Mouse (Mus musculus): ENCODE data around the gene Hfe. TPM values are rescaled to one million over a fixed set of nuclear protein-coding genes. Genes with fewer than 3 reads are reported as not detected.
"Not testable (repeated sequence)": the region's sequence is repeated elsewhere in the genome, so short reads cannot be mapped to it uniquely, and the experiment has no call there.

The Hfe gene
- polyA plus RNA-seq, 1 experiment from 2014 or later: 7.7 TPM

DNA sequence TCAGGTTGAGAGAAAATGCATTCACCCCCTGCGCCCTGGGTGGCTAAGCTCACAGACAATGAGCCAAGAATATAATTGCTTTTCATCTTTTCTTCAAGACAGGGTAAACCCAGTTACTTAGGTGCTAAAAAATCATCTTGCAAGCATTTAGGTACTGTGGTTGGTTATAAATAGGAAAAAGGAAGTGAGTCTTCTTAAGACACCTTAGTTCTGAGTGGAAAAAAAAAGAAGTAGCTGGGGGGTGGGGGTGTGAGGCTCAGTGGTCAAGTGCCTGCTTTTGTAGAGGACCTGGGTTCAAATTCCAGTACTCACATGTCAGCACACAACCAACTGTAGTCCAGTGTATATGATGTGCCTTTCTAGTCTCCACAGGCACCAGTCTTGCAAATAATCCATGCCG is 21.7 kb downstream of the Hfe start:
- no peaks in the 10 kb centered on the region for H3K27me3 ChIP-seq
- no peaks in the 10 kb centered on the region for H3K9me3 ChIP-seq (replicated peaks)
- no peaks in the 10 kb centered on the region for H3K36me3 ChIP-seq
- 95% methylated on average over 2 of the region's 2 CpGs for WGBS
- ATAC-seq (replicated peaks; ENCODE audit: low FRiP score): no peak
- H3K27ac ChIP-seq: no peak overlapping the region
- no peak overlapping the region for H3K4me3 ChIP-seq (replicated peaks)
- H3K4me2 ChIP-seq: no peak overlapping the region
- H3K4me1 ChIP-seq: peaks cover 10% of the 10 kb centered on the region; the same call in 1 of the 2 replicates
- H3K9ac ChIP-seq: no peak overlapping the region

DNA sequence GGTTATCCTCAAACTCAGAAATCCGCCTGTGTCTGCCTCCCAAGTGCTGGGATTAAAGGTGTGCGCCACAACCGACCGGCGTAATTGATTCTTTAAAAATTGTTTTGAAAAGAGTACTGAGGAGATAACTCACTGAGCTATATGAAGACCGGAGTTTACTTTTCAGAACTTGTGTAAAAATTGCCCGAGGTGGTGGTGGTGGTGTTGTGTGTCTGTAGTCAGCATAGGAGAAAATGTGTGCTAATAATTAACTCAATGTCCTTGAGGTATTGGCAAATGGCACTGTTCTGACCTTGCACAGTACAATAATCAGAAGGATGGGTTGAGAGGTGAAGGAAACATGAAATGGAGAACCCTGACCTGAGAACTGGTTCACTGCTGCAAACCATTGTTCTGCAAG is 22.7 kb downstream of the Hfe start:
- H3K36me3 ChIP-seq: no peaks in the 10 kb centered on the region
- no peaks in the 10 kb centered on the region for H3K27me3 ChIP-seq
- WGBS: 86% methylated on average over 7 of the region's 7 CpGs
- H3K4me1 ChIP-seq: peaks cover 13% of the 10 kb centered on the region
- ATAC-seq (replicated peaks; ENCODE audit: low FRiP score): no peak
- no peak overlapping the region for H3K27ac ChIP-seq
- H3K4me2 ChIP-seq: no peak overlapping the region
- H3K9ac ChIP-seq: no peak overlapping the region
- no peak overlapping the region for H3K4me3 ChIP-seq (replicated peaks)
- no peaks in the 10 kb centered on the region for H3K9me3 ChIP-seq (replicated peaks)

DNA sequence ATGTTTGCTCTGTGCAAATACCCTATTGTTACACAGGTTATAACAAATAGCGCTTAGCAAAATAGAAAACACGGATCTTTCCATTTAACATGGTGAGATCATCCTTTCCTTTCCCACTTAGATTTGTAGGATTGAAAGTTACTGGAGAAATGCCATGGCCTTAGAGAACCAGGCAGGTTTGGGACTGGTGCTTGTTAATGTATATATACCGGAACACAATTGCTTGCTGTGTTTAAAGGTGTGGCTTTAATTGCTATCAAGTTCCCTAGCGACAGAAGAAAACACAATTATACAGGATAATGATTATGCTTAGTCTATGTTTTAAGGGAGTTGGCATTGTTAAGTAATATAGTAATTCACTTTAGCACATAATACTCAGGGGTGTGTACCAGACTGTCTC is 23.5 kb downstream of the Hfe start:
- Histone ChIP-seq H3K9me3 (replicated peaks) (no peaks in the 10 kb centered on the region), H3K4me3 (replicated peaks) (no peak overlapping the region), H3K4me2 (no peak overlapping the region), H3K4me1 (peaks cover 20% of the 10 kb centered on the region), H3K27ac (no peak overlapping the region), H3K36me3 (no peaks in the 10 kb centered on the region), H3K27me3 (no peaks in the 10 kb centered on the region), H3K9ac (no peak overlapping the region)
- ATAC-seq (replicated peaks; ENCODE audit: low FRiP score): no peak
- 77% methylated on average over 4 of the region's 4 CpGs for whole genome bisulfite sequencing

DNA sequence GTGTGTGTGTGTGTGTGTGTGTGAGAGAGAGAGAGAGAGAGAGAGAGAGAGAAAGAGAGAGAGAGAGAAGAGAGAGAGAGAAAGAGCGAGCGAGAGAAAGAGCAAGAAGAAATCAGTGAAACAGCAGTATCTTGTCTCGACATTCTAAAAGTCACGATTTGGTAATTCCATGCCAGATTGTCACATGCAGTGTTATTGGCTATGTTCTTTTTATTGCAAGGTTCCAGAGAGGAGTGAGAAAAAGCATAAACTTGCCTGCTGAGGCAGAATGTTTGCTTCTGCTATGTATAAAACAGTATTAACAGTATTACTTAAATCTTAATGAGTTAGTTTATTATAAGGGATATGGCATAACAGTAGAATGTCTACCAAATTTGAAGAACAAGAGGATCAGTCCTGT is 24.7 kb downstream of the Hfe start:
- Histone ChIP-seq H3K9ac (peak overlapping the region; percentile 52), H3K4me1 (peaks cover 22% of the 10 kb centered on the region), H3K36me3 (no peaks in the 10 kb centered on the region), H3K4me3 (replicated peaks) (peak overlapping the region; percentile 50), H3K27ac (peak overlapping the region; percentile 99), H3K27me3 (no peaks in the 10 kb centered on the region), H3K4me2 (peak overlapping the region; percentile 63), H3K9me3 (replicated peaks) (no peaks in the 10 kb centered on the region)
- 26% methylated on average over 4 of the region's 4 CpGs for WGBS
- no peak for ATAC-seq (replicated peaks; ENCODE audit: low FRiP score)

DNA sequence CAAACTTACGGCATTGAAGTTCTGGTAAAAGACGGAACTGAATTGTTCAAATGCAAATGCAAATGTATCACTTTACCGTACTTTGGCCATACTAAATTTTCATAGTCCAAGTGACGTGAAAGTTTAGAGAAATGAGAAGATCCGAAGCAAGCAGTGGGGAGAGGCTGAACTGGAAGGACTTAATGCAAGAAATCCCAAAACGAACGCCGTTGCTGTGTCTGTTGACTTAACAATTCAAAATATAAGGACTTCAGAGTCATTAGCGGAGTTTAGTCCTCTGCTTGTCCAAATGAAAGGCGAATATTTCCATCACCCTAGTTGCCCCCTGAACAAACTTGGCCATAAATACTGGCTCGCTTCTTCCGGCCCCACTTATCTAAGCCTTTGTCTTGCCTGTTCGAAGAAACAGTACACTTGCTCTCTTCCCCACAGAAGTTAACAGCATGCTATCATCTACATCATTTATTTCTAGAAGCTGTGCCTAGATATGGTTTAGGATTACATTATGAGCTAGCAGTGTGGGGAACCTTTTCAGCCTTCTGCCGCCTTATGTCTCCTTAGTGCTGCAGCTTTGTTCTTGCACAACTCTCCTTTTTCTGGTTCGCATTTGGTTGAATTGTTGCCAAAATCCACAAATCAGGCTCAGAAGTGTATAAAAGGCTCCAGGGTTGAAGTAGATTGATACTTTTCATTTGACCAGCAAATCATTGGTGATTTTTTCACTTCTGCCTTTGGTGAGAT is 25.4 kb downstream of the Hfe start:
- H3K36me3 ChIP-seq: no peaks in the 10 kb centered on the region
- ATAC-seq (replicated peaks; ENCODE audit: low FRiP score): no peak
- H3K4me3 ChIP-seq (replicated peaks): peak overlapping the region; percentile 50
- H3K4me2 ChIP-seq: peak overlapping the region; percentile 63
- WGBS: 2% methylated on average over 15 of the region's 15 CpGs
- H3K9ac ChIP-seq: peak overlapping the region; percentile 52
- no peaks in the 10 kb centered on the region for H3K9me3 ChIP-seq (replicated peaks)
- H3K27ac ChIP-seq: peak overlapping the region; percentile 99
- H3K4me1 ChIP-seq: peaks cover 22% of the 10 kb centered on the region
- H3K27me3 ChIP-seq: no peaks in the 10 kb centered on the region

DNA sequence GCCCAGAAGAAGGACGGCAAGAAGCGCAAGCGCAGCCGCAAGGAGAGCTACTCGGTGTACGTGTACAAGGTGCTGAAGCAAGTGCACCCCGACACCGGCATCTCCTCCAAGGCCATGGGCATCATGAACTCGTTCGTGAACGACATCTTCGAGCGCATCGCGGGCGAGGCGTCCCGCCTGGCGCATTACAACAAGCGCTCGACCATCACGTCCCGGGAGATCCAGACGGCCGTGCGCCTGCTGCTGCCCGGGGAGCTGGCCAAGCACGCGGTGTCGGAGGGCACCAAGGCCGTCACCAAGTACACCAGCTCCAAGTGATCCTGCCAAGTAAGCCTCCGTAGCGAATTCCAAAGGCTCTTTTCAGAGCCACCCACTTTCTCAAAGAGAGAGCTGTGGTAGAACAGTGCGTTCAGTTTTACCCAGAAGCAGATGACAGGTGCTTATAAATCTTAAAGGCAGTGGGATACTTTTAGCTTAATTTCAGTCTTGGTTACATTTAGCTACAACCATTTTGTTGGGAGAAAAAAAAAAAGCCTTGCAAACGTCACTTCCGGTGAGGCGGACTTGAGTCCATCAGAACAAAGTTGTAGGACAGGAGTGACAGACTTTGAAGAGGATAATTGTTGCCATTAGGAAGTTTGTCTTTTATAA is 26.2 kb downstream of the Hfe start:
- Histone ChIP-seq H3K4me3 (replicated peaks) (peak overlapping the region; percentile 50), H3K27ac (peak overlapping the region; percentile 99), H3K9ac (peak overlapping the region; percentile 52), H3K4me1 (peaks cover 22% of the 10 kb centered on the region), H3K4me2 (peak overlapping the region; percentile 63)
- ATAC-seq (replicated peaks; ENCODE audit: low FRiP score): peak; percentile 12
- H3K9me3 ChIP-seq (replicated peaks); H3K36me3 ChIP-seq; H3K27me3 ChIP-seq: not testable (repeated sequence)
- WGBS: 1% methylated on average over 17 of the region's 37 CpGs

DNA sequence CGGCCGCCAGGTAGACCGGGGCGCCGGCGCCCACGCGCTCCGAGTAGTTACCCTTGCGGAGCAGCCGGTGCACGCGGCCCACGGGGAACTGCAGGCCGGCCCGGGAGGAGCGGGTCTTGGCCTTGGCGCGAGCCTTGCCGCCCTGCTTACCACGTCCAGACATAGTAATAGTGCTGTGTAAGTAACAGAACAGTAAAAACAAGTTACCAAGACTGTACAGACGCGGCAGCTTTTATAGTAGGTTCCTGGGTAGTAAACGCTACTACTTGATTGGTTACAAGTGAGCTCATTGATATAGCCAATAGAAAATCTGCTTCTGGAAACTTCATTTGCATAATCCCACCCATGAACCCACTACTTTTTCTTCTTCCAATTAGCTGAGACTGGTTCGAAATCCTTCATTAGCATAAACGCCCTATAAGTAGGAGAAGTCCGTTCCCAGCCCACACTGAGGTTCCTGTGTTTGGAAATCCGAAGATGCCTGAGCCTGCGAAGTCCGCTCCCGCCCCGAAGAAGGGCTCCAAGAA is 26.8 kb downstream of the Hfe start, which contains the start of the genes Hist1h2ac and Hist1h2bc:
TSS of gene Hist1h2ac (minus strand) at position 194 of the 527 bp plus-strand sequence.
TSS of gene Hist1h2bc (plus strand) at position 445 of the 527 bp plus-strand sequence.
- H3K9ac ChIP-seq: peak within 1 kb of the TSS; percentile 52
- H3K27ac ChIP-seq: peak within 1 kb of the TSS; percentile 99

DNA sequence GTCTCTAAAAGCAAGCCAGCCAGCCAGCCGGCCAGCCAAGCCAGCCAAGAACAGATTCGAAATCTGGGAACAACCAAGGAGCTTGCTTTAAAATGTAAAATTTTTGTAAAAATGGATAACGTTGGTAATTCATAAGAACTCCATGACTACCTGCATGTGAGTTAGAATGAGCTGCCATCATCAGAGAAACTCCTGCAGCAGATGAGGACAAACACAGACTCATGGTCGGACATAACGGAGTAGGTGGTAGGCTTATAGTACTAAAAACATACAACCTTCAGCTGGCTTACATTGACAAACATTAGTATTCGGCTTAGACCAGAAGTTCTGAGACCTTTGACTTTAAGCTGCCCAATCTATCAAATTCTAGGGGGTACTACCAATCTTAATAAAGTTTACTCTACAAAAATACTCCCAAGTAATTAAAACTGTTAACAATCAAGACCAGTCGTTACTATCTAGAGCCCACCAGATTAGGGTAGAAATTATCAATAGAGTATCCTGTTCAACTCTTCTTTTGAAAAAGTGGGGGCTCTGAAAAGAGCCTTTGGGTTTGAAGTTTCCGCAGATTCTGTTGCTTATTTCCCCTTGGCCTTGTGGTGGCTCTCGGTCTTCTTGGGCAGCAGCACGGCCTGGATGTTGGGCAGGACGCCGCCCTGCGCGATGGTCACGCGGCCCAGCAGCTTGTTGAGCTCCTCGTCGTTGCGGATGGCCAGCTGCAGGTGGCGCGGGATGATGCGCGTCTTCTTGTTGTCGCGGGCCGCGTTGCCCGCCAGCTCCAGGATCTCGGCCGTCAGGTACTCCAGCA is 27.5 kb downstream of the Hfe start:
- not testable (repeated sequence) for H3K9me3 ChIP-seq (replicated peaks); H3K27me3 ChIP-seq; H3K36me3 ChIP-seq
- Histone ChIP-seq H3K9ac (peak overlapping the region; percentile 52), H3K4me1 (peaks cover 22% of the 10 kb centered on the region), H3K4me2 (peak overlapping the region; percentile 60), H3K27ac (peak overlapping the region; percentile 99), H3K4me3 (replicated peaks) (peak overlapping the region; percentile 50)
- 9% methylated on average over 14 of the region's 30 CpGs for WGBS
- peak; percentile 49 for ATAC-seq (replicated peaks; ENCODE audit: low FRiP score)

More for the DNA sequence above, 26.8 kb downstream of the Hfe start, which contains the start of the genes Hist1h2ac and Hist1h2bc:
- Histone ChIP-seq H3K4me2 (peak within 1 kb of the TSS; percentile 63), H3K27me3 (no peaks in the 10 kb centered on the region), H3K9me3 (replicated peaks) (no peaks in the 10 kb centered on the region), H3K4me1 (peaks cover 22% of the 10 kb centered on the region), H3K36me3 (no peaks in the 10 kb centered on the region), H3K4me3 (replicated peaks) (peak within 1 kb of the TSS; percentile 50)
- peak; percentile 99 for ATAC-seq (replicated peaks; ENCODE audit: low FRiP score)
- WGBS: under 1% methylated on average over 28 of the region's 32 CpGs

DNA sequence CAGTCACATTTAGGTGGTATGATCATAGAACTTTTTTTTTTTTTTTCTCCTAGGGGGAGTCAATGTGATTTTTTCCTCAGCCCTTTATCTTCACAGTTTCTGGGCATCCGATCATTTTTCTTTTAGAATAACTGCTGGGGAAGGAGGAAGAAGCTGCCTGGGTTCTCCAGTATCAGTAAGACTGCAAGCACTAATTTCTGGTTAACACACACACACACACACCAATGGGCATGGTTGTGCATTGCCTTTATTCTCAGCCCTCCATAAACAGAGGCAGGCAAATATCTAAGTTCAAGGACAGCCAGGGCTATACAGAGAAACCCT is 28.1 kb downstream of the Hfe start:
- Histone ChIP-seq H3K4me1 (peaks cover 20% of the 10 kb centered on the region), H3K27me3 (no peaks in the 10 kb centered on the region), H3K27ac (peak overlapping the region; percentile 99), H3K4me2 (peak overlapping the region; percentile 60), H3K4me3 (replicated peaks) (peak overlapping the region; percentile 50), H3K36me3 (no peaks in the 10 kb centered on the region), H3K9me3 (replicated peaks) (no peaks in the 10 kb centered on the region), H3K9ac (peak overlapping the region; percentile 52)
- WGBS: 53% methylated on average over 1 of the region's 1 CpGs
- no peak for ATAC-seq (replicated peaks; ENCODE audit: low FRiP score)

DNA sequence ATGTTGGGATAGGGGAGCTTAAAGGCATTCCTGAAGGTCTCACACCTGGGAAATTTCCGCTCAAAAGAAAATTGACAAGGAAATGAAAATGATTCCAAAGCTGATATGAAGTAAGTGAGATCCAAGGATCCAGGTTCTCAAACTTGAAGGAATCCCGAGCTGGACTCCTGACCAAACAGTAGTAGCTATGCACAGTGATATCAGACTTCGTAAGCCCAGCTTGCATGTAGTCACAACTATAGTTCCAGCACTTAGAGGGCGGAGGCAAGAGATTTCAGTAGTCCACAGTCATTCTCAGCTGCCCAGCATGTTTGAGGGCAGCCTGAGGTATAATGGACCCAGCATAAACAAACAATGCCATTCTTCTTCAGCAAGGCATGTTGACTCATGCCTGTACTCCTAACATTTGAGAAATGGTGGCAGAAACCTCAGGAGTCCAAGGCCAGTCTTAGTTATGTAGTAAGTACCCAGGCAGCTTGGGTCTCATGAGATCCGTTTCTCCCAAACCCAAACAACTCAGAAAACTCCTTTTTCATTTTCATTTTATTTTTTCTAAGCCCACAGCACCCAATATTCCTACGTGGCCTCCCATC is 28.6 kb downstream of the Hfe start:
- H3K4me1 ChIP-seq: peaks cover 18% of the 10 kb centered on the region
- no peak overlapping the region for H3K4me3 ChIP-seq (replicated peaks)
- no peak overlapping the region for H3K9ac ChIP-seq
- no peak for ATAC-seq (replicated peaks; ENCODE audit: low FRiP score)
- peak overlapping the region; percentile 60 for H3K4me2 ChIP-seq
- no peaks in the 10 kb centered on the region for H3K27me3 ChIP-seq
- no peaks in the 10 kb centered on the region for H3K36me3 ChIP-seq
- H3K9me3 ChIP-seq (replicated peaks): no peaks in the 10 kb centered on the region
- peak overlapping the region; percentile 99 for H3K27ac ChIP-seq
- WGBS: 82% methylated on average over 6 of the region's 6 CpGs

DNA sequence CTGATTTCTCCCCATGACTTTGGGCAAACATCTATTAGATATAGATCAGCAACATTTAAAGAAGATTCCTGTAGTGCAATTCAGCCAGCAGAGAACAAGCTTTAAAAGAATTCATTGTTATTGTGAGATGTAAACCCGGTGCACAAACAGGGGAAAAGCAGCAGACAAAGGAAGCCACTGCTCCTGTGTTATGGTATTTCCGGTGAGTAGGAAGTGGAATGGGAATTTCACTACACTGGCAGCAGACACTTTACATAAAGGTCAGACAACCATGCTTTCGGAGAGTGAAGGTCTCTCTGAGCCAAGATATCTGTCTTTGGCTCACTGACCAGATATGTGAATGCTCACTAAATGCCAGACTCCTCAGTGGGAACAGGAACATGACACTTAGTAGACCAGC is 48.1 kb downstream of the Hfe start:
- Histone ChIP-seq H3K9me3 (replicated peaks) (no peaks in the 10 kb centered on the region), H3K9ac (no peak overlapping the region), H3K4me3 (replicated peaks) (no peak overlapping the region), H3K4me1 (no peaks in the 10 kb centered on the region), H3K36me3 (no peaks in the 10 kb centered on the region), H3K27ac (no peak overlapping the region), H3K4me2 (no peak overlapping the region), H3K27me3 (no peaks in the 10 kb centered on the region)
- 72% methylated on average over 3 of the region's 3 CpGs for WGBS
- no peak for ATAC-seq (replicated peaks; ENCODE audit: low FRiP score)
